Mouse (Mus musculus) central nervous system, embryonic 11.5 days (tissue): ENCODE measurements around the gene Wfdc15b. TPM values are rescaled to one million over a fixed set of nuclear protein-coding genes. Genes with fewer than 3 reads are reported as not detected.

Experiments used
- polyA plus RNA-seq: library from polyadenylated mRNA; depleted of rRNA; stranded (reverse); fragments of >200 nt; gene quantifications from 2 replicates; pipeline ENCODE4 v1.2.3, GENCODE M21; 2012; rRNA removed

The Wfdc15b gene
- polyA plus RNA-seq = 0.22 TPM in 1 of 2 replicates, not detected in the other

GRCm38 (mm10) chr2:164221522-164221921 is at the start of gene Wfdc15b:
Wfdc15b (minus strand) TSS chr2:164221660.

GRCm38 (mm10) chr2:164256540-164256939 is 35.1 kb upstream of the Wfdc15b start, which contains the start of gene Svs3b:
Svs3b (minus strand) TSS chr2:164256640.

GRCm38 (mm10) chr2:164238366-164238765 is 16.9 kb upstream of the Wfdc15b start, which contains the start of gene Svs2:
Svs2 (minus strand) TSS chr2:164238466.

GRCm38 (mm10) chr2:164199626-164200327 is 21.7 kb downstream of the Wfdc15b start, which contains the start of gene Wfdc15a:
Wfdc15a (minus strand) TSS chr2:164200130.

GRCm38 (mm10) chr2:164190576-164190975 is 30.9 kb downstream of the Wfdc15b start, which contains the start of gene Wfdc12:
Wfdc12 (minus strand) TSS chr2:164190608.

GRCm38 (mm10) chr2:164182692-164183255 is 38.7 kb downstream of the Wfdc15b start, which contains the start of gene Wfdc5:
Wfdc5 (minus strand) TSS chr2:164182742.

GRCm38 (mm10) chr2:164170902-164171301 is 50.6 kb downstream of the Wfdc15b start, which contains the start of gene Kcns1:
Kcns1 (minus strand) TSS chr2:164171113.

Other genes with a start within 250 kb of the Wfdc15b start
- 146 and 164 TPM in 2 replicates for gene Ywhab, start 226.7 kb downstream of the Wfdc15b start, polyA plus RNA-seq
- gene Pabpc1l, start 196.2 kb downstream of the Wfdc15b start, polyA plus RNA-seq = 2.5 and 3.7 TPM in 2 replicates
- gene Stk4, start 151.3 kb downstream of the Wfdc15b start, polyA plus RNA-seq = 25.4 and 52.5 TPM in 2 replicates
- gene Tomm34, start 150.5 kb downstream of the Wfdc15b start, polyA plus RNA-seq = 31.3 and 37.2 TPM in 2 replicates
- 0.08 and 0.24 TPM in 2 replicates for gene Kcns1, start 50.5 kb downstream of the Wfdc15b start, polyA plus RNA-seq
- gene Wfdc5, start 38.9 kb downstream of the Wfdc15b start, polyA plus RNA-seq = not detected in 2 replicates
- gene Wfdc12, start 31.1 kb downstream of the Wfdc15b start, polyA plus RNA-seq = not detected in 2 replicates
- not detected in 2 replicates for gene Wfdc15a, start 21.5 kb downstream of the Wfdc15b start, polyA plus RNA-seq
- gene Svs2, start 16.8 kb upstream of the Wfdc15b start, polyA plus RNA-seq = not detected in 2 replicates
- gene Svs3b, start 35.0 kb upstream of the Wfdc15b start, polyA plus RNA-seq = not detected in 2 replicates
- gene Svs4, start 56.8 kb upstream of the Wfdc15b start, polyA plus RNA-seq = not detected in 2 replicates
- not detected in 2 replicates for gene Svs3a, start 67.6 kb upstream of the Wfdc15b start, polyA plus RNA-seq
- not detected in 2 replicates for gene Svs6, start 95.1 kb upstream of the Wfdc15b start, polyA plus RNA-seq
- not detected in 2 replicates for gene Svs5, start 111.1 kb upstream of the Wfdc15b start, polyA plus RNA-seq
- gene Slpi, start 167.4 kb upstream of the Wfdc15b start, polyA plus RNA-seq = 0.68 and 1.5 TPM in 2 replicates
- 0.07 and 0.17 TPM in 2 replicates for gene Rbpjl, start 181.5 kb upstream of the Wfdc15b start, polyA plus RNA-seq
- gene Matn4, start 183.5 kb upstream of the Wfdc15b start, polyA plus RNA-seq = 2.9 and 14.2 TPM in 2 replicates
- gene Sdc4, start 222.2 kb upstream of the Wfdc15b start, polyA plus RNA-seq = 7.6 and 10.2 TPM in 2 replicates
- 38.9 and 39.1 TPM in 2 replicates for gene Sys1, start 235.3 kb upstream of the Wfdc15b start, polyA plus RNA-seq
- gene Gm20458, start 239.3 kb upstream of the Wfdc15b start, polyA plus RNA-seq = 6.1 and 9.4 TPM in 2 replicates